Mouse (Mus musculus): Measurements from ENCODE around the gene Xrcc5.

- TF ChIP-seq POLR2A (IDR thresholded peaks at IDR 0.05; ENCODE audit: control insufficient read depth, low read depth, low read length) (no peak), CTCF (IDR thresholded peaks at IDR 0.05; ENCODE audit: control insufficient read depth, insufficient read depth, insufficient replicate concordance, low read depth, low read length) (no peak)
These were observed 65.7 kb downstream of the Xrcc5 start for GRCm38 (mm10) chr1:72372913-72373312.

Measured in testis, adult 2 months (tissue).